Mouse (Mus musculus) lung, postnatal 0 days (tissue): ENCODE measurements at regions not wholly inside any gene's neighbourhood (a gene's known extent, or its start where the extent isn't known, plus 50 kb on each side); places are given as distances from the start of the nearest gene placed in this dataset.

Experiments used
- ATAC-seq: fragments of 200-750 bp; cut with Nextera tagmentation; 2 replicates; pipeline ENCODE4 v1.8.0; 2017; ENCODE audit warnings: moderate library complexity
- DNase-seq: peaks from one replicate; pipeline ENCODE4 v3.0.0-alpha.2; 2016; ENCODE audit warnings: low spot score
- H3K27ac ChIP-seq: fragments of 300-500 bp; sonication (generic); 2 replicates; pipeline ENCODE4 v1.5.1; 2014; ENCODE audit warnings: antibody characterized with exemption, mild to moderate bottlenecking, low read length, mixed read lengths
- H3K27me3 ChIP-seq: fragments of 300-500 bp; sonication (generic); replicated peaks from 2 replicates; pipeline ENCODE4 v1.6.1; 2014; ENCODE audit warnings: low read length, mixed read lengths; ENCODE audit not compliant: insufficient read depth
- H3K36me3 ChIP-seq: fragments of 300-500 bp; sonication (generic); 2 replicates; pipeline ENCODE4 v1.6.1; 2014; ENCODE audit warnings: low read length, mixed read lengths; ENCODE audit not compliant: insufficient read depth
- H3K4me1 ChIP-seq: fragments of 300-500 bp; sonication (generic); 2 replicates; pipeline ENCODE4 v1.6.1; 2014; ENCODE audit warnings: antibody characterized with exemption, low read depth, low read length, mixed read lengths; ENCODE audit not compliant: insufficient read depth
- H3K4me2 ChIP-seq: fragments of 300-500 bp; sonication (generic); replicated peaks from 2 replicates; pipeline ENCODE4 v1.6.1; 2014; ENCODE audit warnings: low read depth, mild to moderate bottlenecking, low read length, moderate library complexity, mixed read lengths
- H3K4me3 ChIP-seq: fragments of 300-500 bp; sonication (generic); 2 replicates; pipeline ENCODE4 v1.5.1; 2014; ENCODE audit warnings: low read depth, low read length
- H3K9ac ChIP-seq: fragments of 300-500 bp; sonication (generic); replicated peaks from 2 replicates; pipeline ENCODE4 v1.6.1; 2014; ENCODE audit warnings: low read depth, mild to moderate bottlenecking
- H3K9me3 ChIP-seq: fragments of 300-500 bp; sonication (generic); 2 replicates; pipeline ENCODE4 v1.6.1; 2016; ENCODE audit warnings: low read length, mixed read lengths
- CTCF ChIP-seq: IDR thresholded peaks from 2 replicates; pipeline ENCODE4 v1.5.1; 2016; ENCODE audit warnings: antibody characterized with exemption, mild to moderate bottlenecking
- EP300 ChIP-seq: IDR thresholded peaks from 2 replicates; pipeline ENCODE4 v1.6.1; 2016; ENCODE audit warnings: antibody characterized with exemption, mild to moderate bottlenecking, control low read depth
- WGBS: fragments of 180-500 bp; shearing (Covaris S2); extraction: QIAGEN DNeasy Blood & Tissue Kit; methylation state at CpG from one replicate; pipeline ENCODE4 v1.1.7; 2014; 5-methylcytosine and 5-hydroxymethylcytosine counted together

- Histone ChIP-seq H3K27ac (no peak overlapping the region), H3K36me3 (no peaks in the 10 kb centered on the region), H3K4me2 (no peak overlapping the region), H3K9ac (no peak overlapping the region), H3K9me3 (no peaks in the 10 kb centered on the region), H3K27me3 (no peaks in the 10 kb centered on the region), H3K4me3 (no peak overlapping the region), H3K4me1 (no peaks in the 10 kb centered on the region)
- ATAC-seq (no peak), DNase-seq (peak; percentile 21)
- 63% methylated on average over 17 of the region's 17 CpGs for WGBS
- no peak for TF ChIP-seq EP300
- peak; percentile 53 for TF ChIP-seq CTCF
Observed at GRCm38 (mm10) chr14:104203239-104203986, 264.4 kb downstream of the Pou4f1 start.

DNA sequence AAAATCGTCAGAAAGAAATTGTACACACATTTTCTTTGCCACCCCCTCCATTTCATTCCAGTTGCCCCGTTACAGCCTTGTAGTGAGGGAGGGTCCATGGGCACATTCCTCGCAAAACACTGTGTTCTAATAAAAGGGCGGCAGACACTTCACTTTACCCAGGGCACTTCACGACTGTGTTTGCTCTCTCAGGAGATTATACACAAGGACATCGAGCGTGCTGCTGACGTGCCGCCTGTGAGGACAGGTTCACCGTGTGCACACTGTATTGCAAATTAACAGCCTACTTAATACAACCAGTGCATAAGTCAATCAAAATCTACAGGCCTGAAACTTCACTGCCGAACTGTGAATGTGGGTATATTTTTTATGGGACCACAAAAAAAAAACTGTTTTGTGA, 274.6 kb downstream of the Pou4f1 start:
- ATAC-seq = no peak
- TF ChIP-seq EP300 (no peak), CTCF (no peak)
- Histone ChIP-seq H3K9me3 (no peaks in the 10 kb centered on the region), H3K4me2 (no peak overlapping the region), H3K27me3 (no peaks in the 10 kb centered on the region), H3K9ac (no peak overlapping the region), H3K27ac (no peak overlapping the region), H3K36me3 (no peaks in the 10 kb centered on the region), H3K4me1 (no peaks in the 10 kb centered on the region), H3K4me3 (no peak overlapping the region)
- DNase-seq = peak; percentile 9
- 42% methylated on average over 11 of the region's 11 CpGs for WGBS

DNA sequence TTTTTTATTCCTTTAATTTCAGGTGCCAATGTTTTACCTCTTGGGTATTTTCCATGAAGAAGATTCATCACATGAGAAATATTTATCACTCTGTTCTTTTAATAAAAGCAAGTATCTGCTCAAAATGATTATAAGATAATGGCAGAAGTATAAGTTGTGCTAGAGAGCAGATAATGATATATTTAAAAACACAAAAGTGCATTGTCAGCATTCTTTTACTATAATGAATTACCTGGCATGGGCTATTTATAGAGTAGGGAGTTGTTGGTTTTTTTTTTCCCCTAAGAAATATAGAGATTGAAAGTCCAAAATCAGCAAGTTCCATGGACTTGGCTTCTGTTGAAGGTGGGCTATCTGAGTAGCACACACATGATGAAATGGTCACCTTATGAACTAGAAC, 292.7 kb downstream of the Pou4f1 start:
- no peak overlapping the region for H3K27ac ChIP-seq
- ATAC-seq (no peak), DNase-seq (no peak)
- TF ChIP-seq EP300 = no peak
- TF ChIP-seq CTCF = no peak
- no peak overlapping the region for H3K9ac ChIP-seq
- no peak overlapping the region for H3K4me3 ChIP-seq
- no peak overlapping the region for H3K4me2 ChIP-seq
- H3K36me3 ChIP-seq = no peaks in the 10 kb centered on the region
- no peaks in the 10 kb centered on the region for H3K27me3 ChIP-seq
- no peaks in the 10 kb centered on the region for H3K4me1 ChIP-seq
- no peaks in the 10 kb centered on the region for H3K9me3 ChIP-seq

DNA sequence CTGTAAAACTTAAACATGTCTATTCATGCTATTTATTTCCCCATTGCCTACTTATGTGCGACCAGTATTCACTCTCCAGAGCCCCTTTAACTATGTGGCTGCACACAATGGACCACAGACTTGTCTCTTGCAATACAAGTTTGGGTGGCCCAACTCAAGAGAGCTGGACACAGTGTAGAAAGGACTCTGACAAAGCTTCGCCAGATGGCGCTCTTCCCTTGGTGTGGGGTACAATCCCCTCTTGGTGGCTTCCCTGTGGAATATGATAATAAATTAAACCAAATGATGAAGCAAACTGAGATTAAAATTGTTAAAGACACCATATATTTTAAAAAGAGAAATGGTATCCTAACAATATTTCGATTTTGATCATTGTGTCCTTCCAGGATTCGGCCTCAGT, 302.6 kb upstream of the Ednrb start:
- H3K4me1 ChIP-seq = no peaks in the 10 kb centered on the region
- H3K4me2 ChIP-seq = no peak overlapping the region
- WGBS = 52% methylated on average over 5 of the region's 5 CpGs
- H3K27ac ChIP-seq = no peak overlapping the region
- DNase-seq (peak; percentile 16), ATAC-seq (no peak)
- no peaks in the 10 kb centered on the region for H3K9me3 ChIP-seq
- no peaks in the 10 kb centered on the region for H3K36me3 ChIP-seq
- TF ChIP-seq EP300 (no peak), CTCF (peak; percentile 62)
- no peak overlapping the region for H3K9ac ChIP-seq
- H3K4me3 ChIP-seq = no peak overlapping the region
- no peaks in the 10 kb centered on the region for H3K27me3 ChIP-seq

GRCm38 (mm10) chr14:104145395-104145794, 301.2 kb upstream of the Ednrb start:
- TF ChIP-seq CTCF (no peak), EP300 (no peak)
- H3K4me1 ChIP-seq = no peaks in the 10 kb centered on the region
- no peaks in the 10 kb centered on the region for H3K36me3 ChIP-seq
- no peaks in the 10 kb centered on the region for H3K9me3 ChIP-seq
- no peak overlapping the region for H3K4me3 ChIP-seq
- no peaks in the 10 kb centered on the region for H3K27me3 ChIP-seq
- 39% methylated on average over 5 of the region's 5 CpGs for WGBS
- H3K4me2 ChIP-seq = no peak overlapping the region
- no peak for ATAC-seq
- H3K27ac ChIP-seq = no peak overlapping the region
- no peak for DNase-seq
- H3K9ac ChIP-seq = no peak overlapping the region

GRCm38 (mm10) chr14:104114986-104115951, 271.1 kb upstream of the Ednrb start:
- TF ChIP-seq EP300 = no peak
- no peak for TF ChIP-seq CTCF
- no peaks in the 10 kb centered on the region for H3K36me3 ChIP-seq
- no peaks in the 10 kb centered on the region for H3K27me3 ChIP-seq
- H3K4me3 ChIP-seq = no peak overlapping the region
- H3K9me3 ChIP-seq = no peaks in the 10 kb centered on the region
- no peak overlapping the region for H3K27ac ChIP-seq
- no peak for ATAC-seq
- H3K4me2 ChIP-seq = no peak overlapping the region
- no peak for DNase-seq
- no peak overlapping the region for H3K9ac ChIP-seq
- WGBS = 83% methylated on average over 14 of the region's 14 CpGs
- no peaks in the 10 kb centered on the region for H3K4me1 ChIP-seq
